Mouse (Mus musculus): ENCODE measurements around the gene Hpn. TPM values are rescaled to one million over a fixed set of nuclear protein-coding genes. Genes with fewer than 3 reads are reported as not detected.

The Hpn gene
- total RNA-seq, 2 experiments from 2014 or later, result 1.9 to 3.9 TPM

Other genes with a start within 250 kb of the Hpn start
- 1 to 10 TPM in 1 of 2 experiments, under 1 TPM in 1; 0.46 to 1.7 TPM for gene Cd22, start 234.9 kb downstream of the Hpn start, total RNA-seq (2021)
- gene Mag, start 200.4 kb downstream of the Hpn start, total RNA-seq (2021), result not detected
- 1 to 10 TPM; 2.9 to 4.6 TPM for gene Hamp2, start 190.6 kb downstream of the Hpn start, total RNA-seq (2021)
- 10 to 100 TPM; 20.2 to 36.3 TPM for gene Hamp, start 171.3 kb downstream of the Hpn start, total RNA-seq (2021)
- 100 to 1,000 TPM; 107 to 112 TPM for gene Usf2, start 158.5 kb downstream of the Hpn start, total RNA-seq (2021)
- gene Lsr, start 141.8 kb downstream of the Hpn start, total RNA-seq (2021), result 1 to 10 TPM; 3.7 to 5.1 TPM
- gene Fam187b, start 141.5 kb downstream of the Hpn start, total RNA-seq (2021), result under 1 TPM in 1 of 2 experiments, not detected in 1; 0.17 TPM
- 10 to 100 TPM; 29.3 to 30.8 TPM for gene Fxyd5, start 72.8 kb downstream of the Hpn start, total RNA-seq (2021)
- 1 to 10 TPM in 1 of 2 experiments, under 1 TPM in 1; 0.41 to 1.1 TPM for gene Fxyd7, start 63.8 kb downstream of the Hpn start, total RNA-seq (2021)
- 100 to 1,000 TPM; 863 to 996 TPM for gene Fxyd1, start 58.1 kb downstream of the Hpn start, total RNA-seq (2021)
- gene Lgi4, start 55.9 kb downstream of the Hpn start, total RNA-seq (2021), result 1 to 10 TPM; 3.6 to 5.2 TPM
- gene Fxyd3, start 38.6 kb downstream of the Hpn start, total RNA-seq (2021), result 1 to 10 TPM; 1.1 to 2.3 TPM
- gene Scn1b, start 11.7 kb upstream of the Hpn start, total RNA-seq (2021), result 10 to 100 TPM; 29.2 to 29.5 TPM
- 10 to 100 TPM; 33.6 to 37.9 TPM for gene Gramd1a, start 40.6 kb upstream of the Hpn start, total RNA-seq (2021)
- not detected for gene Scgb2b2, start 175.2 kb upstream of the Hpn start, total RNA-seq (2021)
- gene Scgb1b2, start 176.5 kb upstream of the Hpn start, total RNA-seq (2021), result not detected
- gene Scgb2b3, start 246.8 kb upstream of the Hpn start, total RNA-seq (2021), result not detected

Data from heart, postnatal 36 days (tissue).